Mouse (Mus musculus): ENCODE data around the gene Nfe2.

GRCm38 (mm10) chr15:103247782-103248400 lies 10.3 kb downstream of the Nfe2 start:
- TF ChIP-seq GATA1 (IDR thresholded peaks at IDR 0.05; ENCODE audit: borderline replicate concordance, low read length) (no peak), FLI1 (IDR thresholded peaks at IDR 0.05; ENCODE audit: low read length) (no peak)
